Mouse (Mus musculus) midbrain, embryonic 16.5 days (tissue): ENCODE results near the gene Golga5. TPM values are rescaled to one million over a fixed set of nuclear protein-coding genes. Genes with fewer than 3 reads are reported as not detected.
A peak's percentile ranks its signal among the peaks of the same experiment; 100 is the strongest.

Experiments
- ATAC-seq: fragments of 200-750 bp; cut with Nextera tagmentation; 2 replicates; pipeline ENCODE4 v1.8.0; 2017; ENCODE audit warnings: moderate TSS enrichment
- H3K27ac ChIP-seq: fragments of 300-500 bp; sonication (generic); 2 replicates; pipeline ENCODE4 v1.5.1; 2014; ENCODE audit warnings: mild to moderate bottlenecking, low read length, mixed read lengths
- H3K27me3 ChIP-seq: fragments of 300-500 bp; sonication (generic); 2 replicates; pipeline ENCODE4 v1.6.1; 2014; ENCODE audit warnings: low read depth, low read length, mixed read lengths; ENCODE audit not compliant: control insufficient read depth, insufficient read depth
- H3K36me3 ChIP-seq: fragments of 300-500 bp; sonication (generic); 2 replicates; pipeline ENCODE4 v1.6.1; 2014; ENCODE audit warnings: mild to moderate bottlenecking, low read length, moderate library complexity, mixed read lengths; ENCODE audit not compliant: control insufficient read depth, insufficient read depth
- H3K4me1 ChIP-seq: fragments of 300-500 bp; sonication (generic); 2 replicates; pipeline ENCODE4 v1.6.1; 2014; ENCODE audit warnings: mild to moderate bottlenecking, low read length, mixed read lengths; ENCODE audit not compliant: control insufficient read depth, insufficient read depth
- H3K4me2 ChIP-seq: fragments of 300-500 bp; sonication (generic); 2 replicates; pipeline ENCODE4 v1.6.1; 2014; ENCODE audit warnings: mild to moderate bottlenecking, low read length, mixed read lengths
- H3K4me3 ChIP-seq: fragments of 300-500 bp; sonication (generic); 2 replicates; pipeline ENCODE4 v1.5.1; 2014; ENCODE audit warnings: low read depth, mild to moderate bottlenecking, low read length, moderate library complexity, mixed read lengths
- H3K9ac ChIP-seq: fragments of 300-500 bp; sonication (generic); 2 replicates; pipeline ENCODE4 v1.6.1; 2014; ENCODE audit warnings: low read depth, low read length, mixed read lengths
- H3K9me3 ChIP-seq: fragments of 300-500 bp; sonication (generic); replicated peaks from 2 replicates; pipeline ENCODE4 v1.6.1; 2014; ENCODE audit warnings: mild to moderate bottlenecking, low read length, mixed read lengths; ENCODE audit not compliant: control insufficient read depth, poor library complexity, severe bottlenecking
- WGBS: fragments of 180-500 bp; shearing (Covaris S2); extraction: QIAGEN DNeasy Blood & Tissue Kit; methylation state at CpG from one replicate; pipeline ENCODE4 v1.1.7; 2014; 5-methylcytosine and 5-hydroxymethylcytosine counted together
- polyA plus RNA-seq: library from polyadenylated mRNA; unstranded; fragments of >200 nt; fragmentation: Nextera tagmentation; extraction: Ambion mirVana; gene quantifications from 2 replicates; pipeline ENCODE4 v1.2.1, GENCODE M21; 2015

Golga5 gene
- polyA plus RNA-seq, 1 experiment from 2014 or later, result 28.0 TPM

DNA sequence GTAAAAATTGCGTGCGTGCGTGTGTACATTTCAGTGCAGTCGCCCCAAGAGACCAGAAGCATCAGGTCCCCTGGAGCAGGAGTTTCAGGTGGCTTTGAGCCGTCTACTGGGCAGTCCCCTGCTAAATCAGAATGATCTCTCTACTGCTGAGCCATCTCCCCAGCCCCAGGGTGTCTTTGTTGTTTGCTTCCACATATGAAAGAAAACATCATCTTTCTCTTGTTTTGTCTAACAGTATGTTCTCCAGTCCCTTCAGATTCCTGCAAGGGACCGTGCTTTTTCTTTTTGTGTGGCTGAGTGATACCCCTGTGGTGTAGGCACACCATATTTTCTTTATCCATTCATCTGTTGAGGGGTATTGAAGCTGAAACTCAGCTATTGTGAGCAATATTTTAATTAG lies 45.8 kb downstream of the Golga5 start:
- WGBS, result 65% methylated on average over 6 of the region's 6 CpGs
- no peak for ATAC-seq

DNA sequence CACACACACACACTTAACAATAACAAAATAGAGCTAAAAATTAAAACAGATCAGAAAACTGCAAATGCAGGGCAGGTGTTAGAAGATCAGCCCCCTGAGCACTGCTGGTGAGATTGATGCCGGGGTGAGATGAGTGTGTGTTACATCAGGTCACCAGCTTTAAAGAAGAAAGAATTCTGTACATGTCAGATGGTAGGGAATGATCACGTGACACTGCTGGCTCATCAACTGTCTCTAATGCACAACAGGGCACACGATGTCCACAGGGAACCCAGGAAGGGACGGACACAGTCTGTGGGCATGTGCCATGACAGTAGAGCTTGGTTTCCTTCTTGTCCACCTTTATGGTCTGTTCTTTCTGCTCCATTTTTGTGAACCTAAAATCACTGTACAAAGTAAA lies 47.2 kb downstream of the Golga5 start:
- no peak for ATAC-seq

More for the DNA sequence above, 45.8 kb downstream of the Golga5 start:
- H3K4me3 ChIP-seq, result no peak overlapping the region
- H3K9me3 ChIP-seq, result no peaks in the 10 kb centered on the region
- no peak overlapping the region for H3K9ac ChIP-seq
- H3K27me3 ChIP-seq, result no peaks in the 10 kb centered on the region
- H3K36me3 ChIP-seq, result no peaks in the 10 kb centered on the region
- no peak overlapping the region for H3K27ac ChIP-seq
- no peak overlapping the region for H3K4me2 ChIP-seq
- H3K4me1 ChIP-seq, result no peaks in the 10 kb centered on the region

DNA sequence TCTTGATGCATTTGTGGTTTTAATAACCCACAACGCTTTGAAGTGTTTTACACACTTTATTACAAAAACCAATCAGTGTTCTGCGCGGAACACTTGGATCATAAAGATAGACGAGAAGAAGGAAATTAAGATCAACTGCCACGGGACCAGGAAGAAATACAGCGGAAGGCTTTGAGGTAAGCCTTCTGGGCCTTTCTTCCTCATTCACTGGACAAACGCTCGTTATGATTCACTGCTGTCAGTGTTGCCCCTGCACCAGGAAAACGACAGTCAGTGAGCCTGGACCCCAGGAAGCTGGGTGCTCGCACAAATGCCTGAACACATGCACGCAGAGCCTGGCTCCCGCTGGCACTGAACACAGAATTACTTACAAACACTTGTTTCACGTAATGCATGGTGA lies 48.7 kb downstream of the Golga5 start:
- H3K27me3 ChIP-seq, result no peaks in the 10 kb centered on the region
- H3K27ac ChIP-seq, result no peak overlapping the region
- H3K4me1 ChIP-seq, result 0 out of 2 replicates have a peak, but pooled peaks cover 4% of the 10 kb centered on the region
- H3K4me2 ChIP-seq, result no peak overlapping the region
- ATAC-seq, result no peak
- no peaks in the 10 kb centered on the region for H3K9me3 ChIP-seq
- H3K4me3 ChIP-seq, result no peak overlapping the region
- H3K9ac ChIP-seq, result no peak overlapping the region
- 71% methylated on average over 13 of the region's 13 CpGs for WGBS
- H3K36me3 ChIP-seq, result no peaks in the 10 kb centered on the region

More for the DNA sequence above, 47.2 kb downstream of the Golga5 start:
- Histone ChIP-seq H3K27ac (no peak overlapping the region), H3K36me3 (no peaks in the 10 kb centered on the region), H3K9me3 (no peaks in the 10 kb centered on the region), H3K27me3 (no peaks in the 10 kb centered on the region), H3K4me3 (no peak overlapping the region), H3K9ac (no peak overlapping the region), H3K4me2 (no peak overlapping the region), H3K4me1 (no peaks in the 10 kb centered on the region)
- 76% methylated on average over 4 of the region's 4 CpGs for WGBS

DNA sequence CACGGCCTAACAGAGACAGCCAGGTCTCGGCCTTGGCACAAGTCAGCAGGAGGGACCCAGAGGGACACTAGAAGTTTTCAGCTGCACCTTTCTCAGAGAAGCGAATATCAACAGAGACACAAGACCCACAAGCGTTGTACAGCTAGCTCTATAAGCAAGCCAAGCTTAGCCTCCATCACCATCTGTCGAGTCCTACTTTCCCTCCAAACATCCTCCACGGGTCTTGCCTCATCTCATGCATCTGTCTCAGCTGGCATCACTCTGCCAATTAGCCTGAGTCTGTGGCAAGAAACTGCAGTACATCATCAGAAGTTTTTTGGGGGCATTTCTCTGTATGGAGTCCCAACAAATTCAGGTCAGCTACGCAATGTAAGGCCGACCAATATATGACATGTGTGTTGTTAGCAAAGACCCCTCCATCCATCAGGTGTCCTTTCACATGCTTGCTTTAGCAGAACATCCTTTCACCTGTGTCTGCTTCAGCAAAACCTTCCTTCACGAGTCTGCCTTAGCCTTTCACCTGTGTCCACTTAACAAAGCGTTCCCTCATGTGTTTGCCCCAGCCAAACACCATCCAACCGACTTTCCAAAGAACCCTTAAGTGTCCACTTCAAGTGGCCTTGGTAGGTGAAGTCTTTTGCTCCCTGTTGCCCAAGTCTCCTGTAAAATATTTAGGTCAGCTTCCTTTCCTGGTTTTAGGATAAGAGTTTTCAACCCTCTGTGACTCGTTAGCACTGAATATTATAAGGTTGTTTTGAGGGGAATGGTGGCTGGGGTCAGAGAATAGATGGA lies 51.2 kb downstream of the Golga5 start:
- no peak overlapping the region for H3K4me2 ChIP-seq
- no peaks in the 10 kb centered on the region for H3K9me3 ChIP-seq
- ATAC-seq, result no peak
- no peak overlapping the region for H3K9ac ChIP-seq
- H3K27ac ChIP-seq, result no peak overlapping the region
- H3K27me3 ChIP-seq, result no peaks in the 10 kb centered on the region
- WGBS, result 90% methylated on average over 12 of the region's 12 CpGs
- no peaks in the 10 kb centered on the region for H3K36me3 ChIP-seq
- H3K4me3 ChIP-seq, result no peak overlapping the region
- H3K4me1 ChIP-seq, result 0 out of 2 replicates have a peak, but pooled peaks cover 4% of the 10 kb centered on the region

DNA sequence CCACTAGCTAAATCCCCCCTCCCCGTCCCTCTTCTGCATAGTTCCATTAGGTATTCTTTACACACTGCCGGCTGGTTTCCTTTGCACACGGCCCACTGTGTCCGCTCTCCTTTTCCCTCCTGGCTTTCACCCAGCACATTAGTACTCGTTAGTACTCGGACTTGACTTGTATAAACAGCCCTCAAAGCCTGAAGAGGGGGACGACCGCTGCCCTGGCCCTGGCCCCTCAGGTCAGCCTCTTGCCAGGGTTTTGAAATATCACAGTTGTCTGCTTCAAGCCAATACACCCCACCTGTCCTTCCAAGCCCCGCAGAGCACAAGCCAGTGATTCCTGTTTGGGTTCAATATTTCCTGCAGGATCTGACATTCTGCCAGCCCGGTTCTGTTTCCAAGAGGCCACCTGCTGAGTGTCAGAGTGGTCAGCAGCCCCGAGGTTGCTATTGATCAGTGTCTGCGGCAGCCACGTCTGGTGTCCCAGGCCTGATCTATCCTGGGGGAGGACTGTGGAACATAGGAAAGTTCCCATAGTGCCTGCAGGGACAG lies 52.9 kb downstream of the Golga5 start:
- Histone ChIP-seq H3K27ac (no peak overlapping the region), H3K4me1 (0 out of 2 replicates have a peak, but pooled peaks cover 4% of the 10 kb centered on the region), H3K9ac (no peak overlapping the region), H3K4me3 (no peak overlapping the region), H3K36me3 (no peaks in the 10 kb centered on the region), H3K27me3 (no peaks in the 10 kb centered on the region), H3K9me3 (no peaks in the 10 kb centered on the region), H3K4me2 (no peak overlapping the region)
- peak; percentile 64; the same call in 1 of the 2 replicates for ATAC-seq
- 41% methylated on average over 13 of the region's 13 CpGs for whole genome bisulfite sequencing

DNA sequence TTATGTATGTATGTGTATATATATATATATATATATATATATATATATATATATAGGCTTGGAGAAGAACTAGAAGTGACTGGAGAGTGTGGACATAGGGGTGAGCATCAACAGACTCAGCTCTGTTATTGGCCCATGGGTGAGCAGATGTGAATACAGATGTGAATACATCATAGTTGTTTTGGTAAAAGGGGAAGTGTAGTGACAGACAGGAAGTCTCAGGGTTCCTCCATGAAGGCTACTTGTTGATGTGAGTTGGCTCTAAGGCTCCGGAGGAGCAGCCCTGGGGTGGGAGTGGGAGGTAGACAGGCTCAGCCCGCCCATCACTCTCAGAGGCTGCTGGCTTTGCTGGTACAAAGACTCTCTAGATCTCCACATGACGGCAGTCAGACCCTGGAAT lies 55.3 kb downstream of the Golga5 start:
- no peak for ATAC-seq
- Histone ChIP-seq H3K36me3 (no peaks in the 10 kb centered on the region), H3K4me2 (no peak overlapping the region), H3K4me3 (no peak overlapping the region), H3K27ac (no peak overlapping the region), H3K4me1 (peaks cover 4% of the 10 kb centered on the region; the same call in 1 of the 2 replicates), H3K9me3 (no peaks in the 10 kb centered on the region), H3K27me3 (no peaks in the 10 kb centered on the region), H3K9ac (no peak overlapping the region)
- 54% methylated on average over 3 of the region's 3 CpGs for WGBS

DNA sequence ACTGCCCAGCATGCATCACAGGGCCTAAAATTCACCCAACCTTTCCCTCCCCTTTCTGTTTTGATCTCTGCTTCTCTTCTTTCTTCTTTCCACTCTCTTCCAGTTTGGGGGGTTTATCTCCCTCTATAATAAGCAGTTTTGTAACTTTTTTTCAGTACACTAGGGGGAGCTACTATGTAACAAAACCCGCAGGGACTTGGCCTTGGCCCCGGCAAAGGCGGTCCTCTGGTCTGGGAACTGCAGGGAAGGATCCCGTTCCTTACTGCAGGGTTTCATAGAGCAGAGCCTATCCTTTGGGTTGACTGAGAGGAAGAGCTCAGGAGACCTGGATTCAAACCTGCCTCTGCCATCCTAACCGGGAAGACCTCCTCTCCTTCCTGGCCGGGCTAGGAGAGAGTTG lies 55.8 kb downstream of the Golga5 start:
- Histone ChIP-seq H3K9ac (no peak overlapping the region), H3K27ac (no peak overlapping the region), H3K36me3 (no peaks in the 10 kb centered on the region), H3K9me3 (no peaks in the 10 kb centered on the region), H3K4me2 (no peak overlapping the region), H3K4me3 (no peak overlapping the region), H3K4me1 (peaks cover 4% of the 10 kb centered on the region; the same call in 1 of the 2 replicates), H3K27me3 (no peaks in the 10 kb centered on the region)
- ATAC-seq, result no peak
- WGBS, result 22% methylated on average over 6 of the region's 6 CpGs

DNA sequence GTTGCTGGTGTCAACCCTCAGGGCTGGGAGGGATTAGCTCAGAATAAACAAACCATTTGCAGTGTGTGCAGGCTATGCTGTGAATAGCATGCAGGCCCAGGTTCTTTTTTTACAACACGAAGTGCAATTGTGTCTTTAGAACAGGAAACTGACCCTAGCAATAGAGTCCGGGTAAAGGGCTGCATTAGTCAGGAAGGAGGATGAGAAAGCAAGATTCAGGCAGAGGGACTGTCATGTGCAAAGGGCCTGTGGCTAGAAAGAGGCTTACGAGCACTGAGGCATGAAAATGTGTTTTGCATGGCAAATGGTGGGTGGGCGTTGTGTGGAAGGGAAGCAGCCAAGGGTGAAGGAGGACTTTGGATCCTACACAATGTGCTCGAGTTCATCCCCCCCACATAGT lies 59.1 kb downstream of the Golga5 start:
- Histone ChIP-seq H3K27ac (no peak overlapping the region), H3K9ac (no peak overlapping the region), H3K36me3 (no peaks in the 10 kb centered on the region), H3K4me3 (no peak overlapping the region), H3K4me2 (no peak overlapping the region), H3K27me3 (no peaks in the 10 kb centered on the region), H3K9me3 (no peaks in the 10 kb centered on the region), H3K4me1 (no peaks in the 10 kb centered on the region; the same call in 1 of the 2 replicates)
- no peak for ATAC-seq
- WGBS, result 70% methylated on average over 5 of the region's 5 CpGs

DNA sequence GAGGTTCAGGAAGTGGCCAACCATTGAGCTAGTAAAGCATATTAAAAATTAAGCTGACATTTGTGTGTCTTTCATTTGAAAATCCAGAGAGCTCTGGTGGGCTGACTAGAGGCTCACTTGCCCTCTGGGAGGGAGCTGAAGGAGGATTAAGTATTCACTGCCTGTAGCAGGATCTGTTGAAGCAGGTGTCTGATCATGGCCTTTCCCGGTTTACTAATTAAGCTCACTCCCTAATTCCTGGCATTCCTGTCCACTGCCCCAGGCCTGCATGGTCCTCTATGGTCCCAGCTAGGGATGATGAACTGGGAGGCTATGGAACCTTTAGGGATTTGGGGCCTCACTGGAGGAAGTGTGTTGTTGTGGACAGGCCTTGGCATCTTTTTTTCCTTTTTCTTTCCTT lies 66.9 kb downstream of the Golga5 start:
- Histone ChIP-seq H3K36me3 (no peaks in the 10 kb centered on the region), H3K27me3 (no peaks in the 10 kb centered on the region), H3K9me3 (no peaks in the 10 kb centered on the region), H3K4me1 (no peaks in the 10 kb centered on the region), H3K27ac (no peak overlapping the region), H3K4me2 (no peak overlapping the region), H3K9ac (no peak overlapping the region), H3K4me3 (no peak overlapping the region)
- ATAC-seq, result no peak
- WGBS, result 11% methylated on average over 1 of the region's 1 CpGs
